Mouse (Mus musculus): ENCODE data around the gene Nup155. TPM values are rescaled to one million over a fixed set of nuclear protein-coding genes. Genes with fewer than 3 reads are reported as not detected.

Nup155 gene
- total and polyA plus RNA-seq, 3 experiments = 5.0 to 95.7 (median 87.6) TPM

DNA sequence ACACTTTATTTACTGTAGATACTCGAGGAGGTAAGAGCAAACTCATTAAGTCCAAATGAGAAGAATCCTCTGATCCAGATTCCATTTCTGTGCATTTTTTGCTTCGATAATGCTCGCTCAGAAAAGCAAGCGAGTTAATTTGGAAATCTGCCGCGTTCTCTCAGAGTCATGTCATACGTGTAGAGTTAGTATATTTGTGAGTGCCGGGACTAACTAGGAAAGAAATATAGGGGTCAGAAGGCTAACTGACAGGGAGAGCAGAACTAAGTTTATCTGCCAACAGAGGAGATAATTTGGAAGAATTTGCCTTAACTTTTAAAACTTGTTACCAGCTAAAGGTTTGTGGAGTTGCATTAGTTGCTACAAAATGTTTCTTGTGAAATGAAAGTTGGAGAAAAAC, 709 bp downstream of the Nup155 start:
- TF ChIP-seq TAL1 (conservative IDR thresholded peaks at IDR 0.05; ENCODE audit: low read depth, low read length) (no peak), GATA2 (IDR thresholded peaks at IDR 0.05; ENCODE audit: borderline replicate concordance, low read depth, low read length) (no peak), GATA1 (IDR thresholded peaks at IDR 0.05; ENCODE audit: borderline replicate concordance, low read length) (no peak), CTCF (IDR thresholded peaks at IDR 0.05; ENCODE audit: low read depth, low read length) (no peak), POLR2AphosphoS5 (IDR thresholded peaks at IDR 0.05; ENCODE audit: insufficient replicate concordance, low read depth, low read length) (no peak)
- DNase-seq (ENCODE audit: low spot score) (no peak), ATAC-seq (ENCODE audit: extremely low read depth, insufficient number of reproducible peaks, low FRiP score, poor library complexity, severe bottlenecking) (no peak)
- peaks cover 34% of the 10 kb centered on the region for H3K4me1 ChIP-seq (ENCODE audit: insufficient read depth, low read depth, low read length)
- H3K27me3 ChIP-seq (ENCODE audit: insufficient read depth, low read length) = no peaks in the 10 kb centered on the region
- H3K36me3 ChIP-seq (replicated peaks) = peaks cover 39% of the 10 kb centered on the region
- H3K9me3 ChIP-seq (replicated peaks) = no peaks in the 10 kb centered on the region
- H3K4me3 ChIP-seq (ENCODE audit: low read depth, low read length) = peak overlapping the region; percentile 79

DNA sequence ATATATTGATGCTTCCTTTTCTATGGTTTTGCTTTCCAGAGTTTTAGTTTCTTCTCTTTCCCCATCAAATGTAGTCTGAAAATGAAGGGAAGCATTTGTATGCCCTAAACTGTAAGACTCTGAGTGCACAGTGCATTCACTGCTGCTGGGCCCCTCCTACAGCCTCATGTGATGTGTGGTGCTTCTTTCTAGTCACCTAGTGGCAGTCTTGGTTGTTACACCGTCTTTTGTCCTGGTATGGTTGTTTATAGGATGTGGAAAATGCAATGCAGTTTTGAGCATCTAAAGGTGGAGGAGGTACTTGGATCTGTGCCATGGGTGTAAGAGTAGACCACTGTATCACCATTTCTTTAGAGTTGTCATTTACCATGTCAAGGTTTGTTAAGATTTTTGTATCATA, 20.2 kb downstream of the Nup155 start:
- Histone ChIP-seq H3K36me3 (replicated peaks) (peaks cover 84% of the 10 kb centered on the region), H3K4me1 (ENCODE audit: insufficient read depth, low read depth, low read length) (no peaks in the 10 kb centered on the region), H3K27me3 (ENCODE audit: insufficient read depth, low read length) (no peaks in the 10 kb centered on the region), H3K4me3 (ENCODE audit: low read depth, low read length) (no peak overlapping the region), H3K9me3 (replicated peaks) (no peaks in the 10 kb centered on the region)
- DNase-seq (ENCODE audit: low spot score) (no peak), ATAC-seq (ENCODE audit: extremely low read depth, insufficient number of reproducible peaks, low FRiP score, poor library complexity, severe bottlenecking) (no peak)
- TF ChIP-seq CTCF (IDR thresholded peaks at IDR 0.05; ENCODE audit: low read depth, low read length) (no peak), TAL1 (conservative IDR thresholded peaks at IDR 0.05; ENCODE audit: low read depth, low read length) (no peak), GATA2 (IDR thresholded peaks at IDR 0.05; ENCODE audit: borderline replicate concordance, low read depth, low read length) (no peak), GATA1 (IDR thresholded peaks at IDR 0.05; ENCODE audit: borderline replicate concordance, low read length) (no peak), POLR2AphosphoS5 (IDR thresholded peaks at IDR 0.05; ENCODE audit: insufficient replicate concordance, low read depth, low read length) (no peak)

DNA sequence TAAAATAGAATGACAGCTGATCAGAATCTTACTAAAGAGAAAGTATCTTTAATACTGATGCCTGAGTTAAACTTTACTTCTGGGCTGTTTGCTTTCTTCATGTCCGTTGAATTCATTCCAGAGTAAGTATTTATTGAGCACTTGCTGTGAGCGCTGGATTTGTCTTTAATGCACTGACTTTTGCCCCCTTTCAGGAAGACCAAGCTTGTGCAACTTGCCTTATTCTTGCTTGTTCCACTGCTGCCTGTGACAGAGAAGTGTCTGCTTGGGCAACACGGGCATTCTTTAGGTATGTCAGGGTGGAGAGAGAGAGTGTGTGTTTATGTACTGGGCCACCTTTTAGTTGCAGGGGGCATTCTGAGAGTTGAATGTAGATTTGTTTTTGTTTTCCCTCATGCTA, 22.2 kb downstream of the Nup155 start:
- no peak for TF ChIP-seq CTCF (IDR thresholded peaks at IDR 0.05; ENCODE audit: low read depth, low read length)
- no peak for TF ChIP-seq POLR2AphosphoS5 (IDR thresholded peaks at IDR 0.05; ENCODE audit: insufficient replicate concordance, low read depth, low read length)
- TF ChIP-seq GATA2 (IDR thresholded peaks at IDR 0.05; ENCODE audit: borderline replicate concordance, low read depth, low read length) = no peak
- no peak for TF ChIP-seq GATA1 (IDR thresholded peaks at IDR 0.05; ENCODE audit: borderline replicate concordance, low read length)
- no peak for TF ChIP-seq TAL1 (conservative IDR thresholded peaks at IDR 0.05; ENCODE audit: low read depth, low read length)
- Histone ChIP-seq H3K4me1 (ENCODE audit: insufficient read depth, low read depth, low read length) (no peaks in the 10 kb centered on the region), H3K36me3 (replicated peaks) (peaks cover 96% of the 10 kb centered on the region), H3K4me3 (ENCODE audit: low read depth, low read length) (no peak overlapping the region), H3K9me3 (replicated peaks) (no peaks in the 10 kb centered on the region), H3K27me3 (ENCODE audit: insufficient read depth, low read length) (no peaks in the 10 kb centered on the region)
- no peak for DNase-seq (ENCODE audit: low spot score)
- ATAC-seq (ENCODE audit: extremely low read depth, insufficient number of reproducible peaks, low FRiP score, poor library complexity, severe bottlenecking) = no peak

DNA sequence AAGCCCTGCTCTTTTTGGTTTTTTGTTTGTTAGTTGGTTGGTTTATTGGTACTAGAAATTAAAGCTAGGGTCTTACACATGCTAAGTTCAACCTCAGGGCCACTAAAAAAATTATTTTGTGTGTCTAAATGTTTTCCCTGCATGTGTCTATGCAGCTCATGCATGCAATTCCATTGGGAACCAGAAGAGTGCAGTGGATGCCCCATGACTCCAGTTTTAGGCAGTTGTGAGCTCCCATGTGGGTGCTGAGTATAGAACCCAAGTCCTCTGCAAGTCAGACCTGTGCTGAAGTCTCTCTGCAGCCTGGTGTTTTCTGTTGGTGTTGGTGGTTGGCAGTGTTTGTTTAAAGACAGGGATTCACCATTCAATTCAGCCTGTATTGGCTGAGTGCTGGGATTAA, 22.7 kb downstream of the Nup155 start:
- Histone ChIP-seq H3K9me3 (replicated peaks) (no peaks in the 10 kb centered on the region), H3K4me3 (ENCODE audit: low read depth, low read length) (no peak overlapping the region), H3K4me1 (ENCODE audit: insufficient read depth, low read depth, low read length) (no peaks in the 10 kb centered on the region), H3K36me3 (replicated peaks) (peaks cover 96% of the 10 kb centered on the region), H3K27me3 (ENCODE audit: insufficient read depth, low read length) (no peaks in the 10 kb centered on the region)
- ATAC-seq (ENCODE audit: extremely low read depth, insufficient number of reproducible peaks, low FRiP score, poor library complexity, severe bottlenecking) (no peak), DNase-seq (ENCODE audit: low spot score) (no peak)
- TF ChIP-seq TAL1 (conservative IDR thresholded peaks at IDR 0.05; ENCODE audit: low read depth, low read length) = no peak
- TF ChIP-seq GATA1 (IDR thresholded peaks at IDR 0.05; ENCODE audit: borderline replicate concordance, low read length) = no peak
- no peak for TF ChIP-seq CTCF (IDR thresholded peaks at IDR 0.05; ENCODE audit: low read depth, low read length)
- TF ChIP-seq GATA2 (IDR thresholded peaks at IDR 0.05; ENCODE audit: borderline replicate concordance, low read depth, low read length) = no peak
- no peak for TF ChIP-seq POLR2AphosphoS5 (IDR thresholded peaks at IDR 0.05; ENCODE audit: insufficient replicate concordance, low read depth, low read length)

DNA sequence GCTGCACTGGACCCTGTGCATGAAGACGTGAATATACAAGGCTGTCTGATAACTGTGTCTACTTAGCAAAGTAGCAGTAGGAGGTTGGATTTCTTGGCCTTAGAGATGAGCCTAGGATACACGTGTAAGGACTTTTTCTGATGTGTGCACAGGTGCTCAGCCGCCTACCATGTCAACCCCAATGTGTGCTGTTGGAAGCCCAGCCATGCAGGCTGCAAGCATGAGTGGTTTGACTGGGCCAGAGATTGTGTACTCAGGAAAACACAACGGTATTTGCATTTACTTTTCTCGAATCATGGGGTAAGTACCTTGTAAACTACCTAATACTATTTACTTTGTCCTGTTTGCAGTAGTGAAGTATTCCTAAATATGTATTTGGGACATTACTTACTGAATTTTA, 26.5 kb downstream of the Nup155 start:
- no peak for ATAC-seq (ENCODE audit: extremely low read depth, insufficient number of reproducible peaks, low FRiP score, poor library complexity, severe bottlenecking)
- H3K27me3 ChIP-seq (ENCODE audit: insufficient read depth, low read length) = no peaks in the 10 kb centered on the region
- H3K36me3 ChIP-seq (replicated peaks) = peaks cover 97% of the 10 kb centered on the region
- H3K4me3 ChIP-seq (ENCODE audit: low read depth, low read length) = no peak overlapping the region
- no peak for DNase-seq (ENCODE audit: low spot score)
- no peaks in the 10 kb centered on the region for H3K9me3 ChIP-seq (replicated peaks)
- TF ChIP-seq GATA2 (IDR thresholded peaks at IDR 0.05; ENCODE audit: borderline replicate concordance, low read depth, low read length) = no peak
- no peak for TF ChIP-seq TAL1 (conservative IDR thresholded peaks at IDR 0.05; ENCODE audit: low read depth, low read length)
- TF ChIP-seq CTCF (IDR thresholded peaks at IDR 0.05; ENCODE audit: low read depth, low read length) = no peak
- no peak for TF ChIP-seq POLR2AphosphoS5 (IDR thresholded peaks at IDR 0.05; ENCODE audit: insufficient replicate concordance, low read depth, low read length)
- no peak for TF ChIP-seq GATA1 (IDR thresholded peaks at IDR 0.05; ENCODE audit: borderline replicate concordance, low read length)
- H3K4me1 ChIP-seq (ENCODE audit: insufficient read depth, low read depth, low read length) = no peaks in the 10 kb centered on the region

DNA sequence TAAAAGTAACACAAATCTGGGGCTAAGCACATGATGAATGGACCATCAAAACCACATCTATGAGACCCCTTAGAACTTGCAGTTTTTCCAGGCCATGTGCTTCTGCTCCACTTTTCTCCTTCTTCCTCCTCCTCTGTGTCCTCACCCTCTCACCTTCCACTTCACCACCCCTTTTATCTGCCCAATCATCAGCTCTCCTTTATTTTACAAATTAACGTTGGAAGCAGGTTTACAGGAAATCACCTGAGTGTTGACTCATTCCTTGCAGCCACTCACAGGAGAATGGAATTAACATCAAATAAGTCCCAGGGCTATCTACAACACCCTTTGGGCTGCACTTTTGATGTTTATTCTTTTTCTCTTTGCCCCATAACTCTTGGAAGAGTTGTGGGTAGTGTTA, 52.8 kb downstream of the Nup155 start:
- H3K9me3 ChIP-seq (replicated peaks) = no peaks in the 10 kb centered on the region
- TF ChIP-seq POLR2AphosphoS5 (IDR thresholded peaks at IDR 0.05; ENCODE audit: insufficient replicate concordance, low read depth, low read length) = no peak
- TF ChIP-seq GATA2 (IDR thresholded peaks at IDR 0.05; ENCODE audit: borderline replicate concordance, low read depth, low read length) = no peak
- TF ChIP-seq GATA1 (IDR thresholded peaks at IDR 0.05; ENCODE audit: borderline replicate concordance, low read length) = no peak
- no peak for TF ChIP-seq TAL1 (conservative IDR thresholded peaks at IDR 0.05; ENCODE audit: low read depth, low read length)
- no peak for TF ChIP-seq CTCF (IDR thresholded peaks at IDR 0.05; ENCODE audit: low read depth, low read length)
- no peak overlapping the region for H3K4me3 ChIP-seq (ENCODE audit: low read depth, low read length)
- no peaks in the 10 kb centered on the region for H3K27me3 ChIP-seq (ENCODE audit: insufficient read depth, low read length)
- peaks cover 53% of the 10 kb centered on the region for H3K36me3 ChIP-seq (replicated peaks)
- ATAC-seq (ENCODE audit: extremely low read depth, insufficient number of reproducible peaks, low FRiP score, poor library complexity, severe bottlenecking) = no peak
- no peaks in the 10 kb centered on the region for H3K4me1 ChIP-seq (ENCODE audit: insufficient read depth, low read depth, low read length)
- DNase-seq (ENCODE audit: low spot score) = no peak

Measured in G1E (cell line).